Mouse (Mus musculus) lung, postnatal 0 days (tissue): Measurements from ENCODE around the gene Parp9. TPM values are rescaled to one million over a fixed set of nuclear protein-coding genes. Genes with fewer than 3 reads are reported as not detected.

Source experiments
- ATAC-seq: fragments of 200-750 bp; cut with Nextera tagmentation; 2 replicates; pipeline ENCODE4 v1.8.0; 2017; ENCODE audit warnings: moderate library complexity
- DNase-seq: peaks from one replicate; pipeline ENCODE4 v3.0.0-alpha.2; 2016; ENCODE audit warnings: low spot score
- H3K27ac ChIP-seq: fragments of 300-500 bp; sonication (generic); 2 replicates; pipeline ENCODE4 v1.5.1; 2014; ENCODE audit warnings: antibody characterized with exemption, mild to moderate bottlenecking, low read length, mixed read lengths
- H3K27me3 ChIP-seq: fragments of 300-500 bp; sonication (generic); replicated peaks from 2 replicates; pipeline ENCODE4 v1.6.1; 2014; ENCODE audit warnings: low read length, mixed read lengths; ENCODE audit not compliant: insufficient read depth
- H3K36me3 ChIP-seq: fragments of 300-500 bp; sonication (generic); 2 replicates; pipeline ENCODE4 v1.6.1; 2014; ENCODE audit warnings: low read length, mixed read lengths; ENCODE audit not compliant: insufficient read depth
- H3K4me1 ChIP-seq: fragments of 300-500 bp; sonication (generic); 2 replicates; pipeline ENCODE4 v1.6.1; 2014; ENCODE audit warnings: antibody characterized with exemption, low read depth, low read length, mixed read lengths; ENCODE audit not compliant: insufficient read depth
- H3K4me2 ChIP-seq: fragments of 300-500 bp; sonication (generic); replicated peaks from 2 replicates; pipeline ENCODE4 v1.6.1; 2014; ENCODE audit warnings: low read depth, mild to moderate bottlenecking, low read length, moderate library complexity, mixed read lengths
- H3K4me3 ChIP-seq: fragments of 300-500 bp; sonication (generic); 2 replicates; pipeline ENCODE4 v1.5.1; 2014; ENCODE audit warnings: low read depth, low read length
- H3K9ac ChIP-seq: fragments of 300-500 bp; sonication (generic); replicated peaks from 2 replicates; pipeline ENCODE4 v1.6.1; 2014; ENCODE audit warnings: low read depth, mild to moderate bottlenecking
- H3K9me3 ChIP-seq: fragments of 300-500 bp; sonication (generic); 2 replicates; pipeline ENCODE4 v1.6.1; 2016; ENCODE audit warnings: low read length, mixed read lengths
- CTCF ChIP-seq: IDR thresholded peaks from 2 replicates; pipeline ENCODE4 v1.5.1; 2016; ENCODE audit warnings: antibody characterized with exemption, mild to moderate bottlenecking
- EP300 ChIP-seq: IDR thresholded peaks from 2 replicates; pipeline ENCODE4 v1.6.1; 2016; ENCODE audit warnings: antibody characterized with exemption, mild to moderate bottlenecking, control low read depth
- WGBS: fragments of 180-500 bp; shearing (Covaris S2); extraction: QIAGEN DNeasy Blood & Tissue Kit; methylation state at CpG from one replicate; pipeline ENCODE4 v1.1.7; 2014; 5-methylcytosine and 5-hydroxymethylcytosine counted together
- polyA plus RNA-seq: library from polyadenylated mRNA; unstranded; fragments of >200 nt; fragmentation: Nextera tagmentation; extraction: Ambion mirVana; gene quantifications from 2 replicates; pipeline ENCODE4 v1.2.1, GENCODE M21; 2015

Parp9 gene
- polyA plus RNA-seq, 1 experiment from 2014 or later, result 14.2 TPM

DNA sequence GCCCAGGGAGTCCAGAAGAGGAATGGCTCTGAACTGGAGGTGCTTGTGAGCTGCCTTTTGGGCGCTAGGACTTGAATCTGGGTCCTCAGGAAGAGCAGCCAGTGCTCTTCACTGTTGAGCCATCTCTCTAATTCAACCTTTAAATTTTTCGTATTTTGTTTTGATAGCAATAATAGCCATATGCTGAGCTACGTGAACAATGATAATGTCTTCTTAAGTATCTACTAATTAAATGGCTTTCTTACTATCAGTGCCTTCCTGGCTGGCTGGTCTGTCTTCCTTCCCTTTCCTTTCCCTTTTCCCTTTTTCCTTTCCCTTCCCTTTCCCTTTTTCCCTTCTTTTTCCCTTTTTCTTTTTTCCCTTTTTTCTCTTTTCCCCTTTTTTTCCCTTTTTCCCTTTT lies 70.1 kb downstream of the Parp9 start:
- TF ChIP-seq CTCF (no peak), EP300 (no peak)
- Histone ChIP-seq H3K4me1 (no peaks in the 10 kb centered on the region), H3K27ac (no peak overlapping the region), H3K27me3 (no peaks in the 10 kb centered on the region), H3K4me2 (no peak overlapping the region), H3K36me3 (no peaks in the 10 kb centered on the region; the same call in 1 of the 2 replicates), H3K9ac (no peak overlapping the region), H3K4me3 (no peak overlapping the region), H3K9me3 (no peaks in the 10 kb centered on the region)
- 84% methylated on average over 3 of the region's 3 CpGs for WGBS
- DNase-seq, result no peak
- ATAC-seq, result no peak

DNA sequence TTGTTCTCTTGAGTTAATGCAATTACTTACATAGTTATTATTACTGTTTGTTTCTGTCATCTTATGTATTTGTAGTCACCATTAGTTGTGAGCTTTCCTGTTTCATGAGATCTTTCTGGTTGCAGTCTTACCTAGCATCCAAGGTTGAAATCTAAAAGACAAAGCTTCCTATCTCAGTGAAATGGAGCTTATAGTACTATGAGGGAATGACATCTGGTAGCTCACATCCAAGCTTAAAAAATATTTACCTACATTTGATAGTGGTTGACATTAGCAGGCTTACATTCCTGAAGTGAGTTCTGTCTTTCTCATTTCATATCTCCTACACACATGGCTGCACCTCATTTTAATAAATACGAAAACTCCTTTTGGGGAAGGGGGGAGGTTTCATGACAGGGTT lies 78.1 kb downstream of the Parp9 start:
- WGBS, result 90% methylated on average over 1 of the region's 1 CpGs
- ATAC-seq (no peak), DNase-seq (no peak)
- Histone ChIP-seq H3K27ac (no peak overlapping the region), H3K4me2 (no peak overlapping the region), H3K4me3 (no peak overlapping the region), H3K36me3 (peaks cover 9% of the 10 kb centered on the region; the same call in 1 of the 2 replicates), H3K4me1 (no peaks in the 10 kb centered on the region), H3K9me3 (no peaks in the 10 kb centered on the region), H3K27me3 (no peaks in the 10 kb centered on the region), H3K9ac (no peak overlapping the region)
- TF ChIP-seq CTCF (no peak), EP300 (no peak)

Other genes with a start within 250 kb of the Parp9 start
- 18.0 and 18.6 TPM in 2 replicates for gene Dirc2, start 169.1 kb upstream of the Parp9 start, polyA plus RNA-seq
- 9.3 and 9.9 TPM in 2 replicates for gene Hspbap1, start 168.1 kb upstream of the Parp9 start, polyA plus RNA-seq
- 2.9 and 3.8 TPM in 2 replicates for gene Parp14, start 66.9 kb upstream of the Parp9 start, polyA plus RNA-seq
- gene Dtx3l, start 681 bp downstream of the Parp9 start, polyA plus RNA-seq, result 6.2 and 6.4 TPM in 2 replicates
- 16.7 and 19.0 TPM in 2 replicates for gene Kpna1, start 40.3 kb downstream of the Parp9 start, polyA plus RNA-seq
- 5.4 and 5.8 TPM in 2 replicates for gene Wdr5b, start 102.7 kb downstream of the Parp9 start, polyA plus RNA-seq
- gene Fam162a, start 133.1 kb downstream of the Parp9 start, polyA plus RNA-seq, result 213 and 234 TPM in 2 replicates
- 33.8 and 36.4 TPM in 2 replicates for gene Ccdc58, start 133.2 kb downstream of the Parp9 start, polyA plus RNA-seq
- 0.04 TPM in 1 of 2 replicates, not detected in the other for gene Csta1, start 192.8 kb downstream of the Parp9 start, polyA plus RNA-seq
- 29.2 and 33.1 TPM in 2 replicates for gene Stfa2l1, start 218.3 kb downstream of the Parp9 start, polyA plus RNA-seq
- 45.8 and 58.3 TPM in 2 replicates for gene Gm5483, start 245.7 kb downstream of the Parp9 start, polyA plus RNA-seq